Mouse (Mus musculus) monocyte, adult 5-6 weeks (primary cell): ENCODE data around the gene Rorc. TPM values are rescaled to one million over a fixed set of nuclear protein-coding genes. Genes with fewer than 3 reads are reported as not detected.

Source experiments
- ATAC-seq: fragments of 153-309, 156-312 bp; replicated peaks from 2 replicates; pipeline ENCODE4 v1.8.0; 2017; ENCODE audit warnings: mild to moderate bottlenecking; ENCODE audit not compliant: low TSS enrichment, insufficient number of reproducible peaks, severe bottlenecking, poor library complexity, low FRiP score
- total RNA-seq: library from RNA; stranded (forward); fragments of 200-1000, 200-491, 200-594 nt; gene quantifications from 3 replicates; pipeline ENCODE4 v1.2.3, GENCODE M21; 2017

Rorc gene
- total RNA-seq, 1 experiment from 2014 or later = 0.38 TPM

GRCm38 (mm10) chr3:94374636-94375035 lies 2.0 kb downstream of the Rorc start:
- no peak for ATAC-seq

- ATAC-seq = no peak
Observed at GRCm38 (mm10) chr3:94375146-94375545, 2.6 kb downstream of the Rorc start.

DNA sequence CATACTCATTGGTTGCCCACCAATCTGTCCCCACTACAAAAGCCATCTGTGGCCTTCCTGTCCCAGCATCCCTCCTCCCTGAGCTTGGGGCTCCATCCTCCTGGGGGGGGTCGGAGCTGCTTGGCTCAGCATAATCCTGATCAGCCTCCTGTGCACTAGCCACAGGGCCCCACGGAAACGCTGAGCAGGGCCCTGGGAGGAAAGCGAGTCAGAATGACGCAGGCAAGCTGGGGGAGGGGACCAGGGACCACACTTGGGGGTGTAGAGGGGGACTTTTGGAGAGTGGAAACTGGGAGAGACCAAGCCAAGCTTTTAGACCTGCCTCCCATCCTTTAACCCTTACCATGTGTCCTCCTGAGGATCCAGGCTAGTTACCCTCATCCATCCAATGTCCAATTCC lies 3.3 kb downstream of the Rorc start:
- ATAC-seq = no peak

DNA sequence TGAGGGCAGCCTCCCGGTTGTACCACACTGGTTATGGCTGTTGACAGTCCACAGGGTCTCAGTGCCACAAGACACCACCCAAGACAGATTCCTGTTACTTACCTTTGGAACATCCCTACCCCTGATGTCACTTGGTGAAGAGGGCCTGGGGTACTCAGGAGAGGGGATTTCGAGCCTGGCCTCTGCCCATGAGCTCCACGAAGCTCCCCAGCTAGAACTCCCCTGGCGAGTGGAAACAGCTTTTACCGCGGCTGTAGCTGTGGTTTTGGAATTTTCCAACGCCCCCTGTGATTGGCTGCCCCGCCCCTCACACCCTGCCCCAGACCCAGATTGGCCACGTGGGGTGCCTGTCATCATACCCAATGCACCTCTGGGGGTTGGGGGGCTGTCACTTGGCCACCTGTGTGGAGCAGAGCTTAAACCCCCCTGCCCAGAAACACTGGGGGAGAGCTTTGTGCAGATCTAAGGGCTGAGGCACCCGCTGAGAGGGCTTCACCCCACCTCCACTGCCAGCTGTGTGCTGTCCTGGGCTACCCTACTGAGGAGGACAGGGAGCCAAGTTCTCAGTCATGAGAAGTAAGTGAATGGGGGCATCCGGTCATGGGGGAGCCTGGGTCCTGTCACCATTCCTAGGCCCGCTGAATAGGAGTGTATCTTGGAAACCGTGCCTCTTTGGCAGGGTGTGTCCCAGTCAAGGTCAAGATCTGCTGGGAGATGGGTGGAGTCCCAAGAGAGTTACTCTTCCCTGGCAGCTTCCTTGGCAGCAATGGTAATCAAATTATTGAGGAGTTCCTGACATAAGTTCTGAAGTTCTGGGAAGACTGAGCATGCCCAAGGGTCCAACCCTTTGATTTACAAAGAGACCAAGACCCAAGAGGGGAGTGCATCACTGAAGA lies 4.7 kb downstream of the Rorc start:
- no peak for ATAC-seq

DNA sequence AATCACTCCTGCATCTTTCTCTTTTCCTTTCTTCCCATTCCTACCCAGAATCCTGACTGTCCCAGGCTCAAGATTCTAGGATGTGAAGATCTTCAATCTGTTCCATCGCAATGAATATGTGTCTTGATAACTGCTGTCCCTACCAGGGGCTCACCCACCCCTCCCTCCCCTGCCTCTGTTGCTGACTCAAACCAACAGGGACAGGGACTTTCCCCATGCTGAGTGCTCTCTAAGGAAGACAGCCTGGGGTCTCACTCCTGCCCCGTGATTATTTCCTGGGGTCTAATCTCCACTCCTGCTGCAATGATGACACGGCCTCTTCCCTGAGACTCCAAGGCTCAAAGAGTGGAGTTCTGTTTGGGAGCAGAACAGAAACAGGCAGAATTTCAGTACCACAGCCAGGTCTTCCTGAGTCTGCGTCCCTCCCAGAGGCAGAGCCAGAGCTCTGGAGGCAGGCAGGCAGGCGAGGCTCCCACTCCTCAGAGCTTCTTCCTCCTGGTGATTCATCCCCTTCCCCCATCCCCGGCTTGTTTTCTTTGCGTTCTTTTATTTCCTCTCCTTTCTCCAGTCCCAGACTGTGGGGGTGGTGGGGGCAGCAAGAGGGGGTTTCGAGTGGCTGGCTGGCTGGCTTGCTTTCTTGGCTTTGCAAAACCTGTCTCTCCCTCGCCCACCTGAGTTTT lies 7.4 kb downstream of the Rorc start:
- no peak for ATAC-seq

DNA sequence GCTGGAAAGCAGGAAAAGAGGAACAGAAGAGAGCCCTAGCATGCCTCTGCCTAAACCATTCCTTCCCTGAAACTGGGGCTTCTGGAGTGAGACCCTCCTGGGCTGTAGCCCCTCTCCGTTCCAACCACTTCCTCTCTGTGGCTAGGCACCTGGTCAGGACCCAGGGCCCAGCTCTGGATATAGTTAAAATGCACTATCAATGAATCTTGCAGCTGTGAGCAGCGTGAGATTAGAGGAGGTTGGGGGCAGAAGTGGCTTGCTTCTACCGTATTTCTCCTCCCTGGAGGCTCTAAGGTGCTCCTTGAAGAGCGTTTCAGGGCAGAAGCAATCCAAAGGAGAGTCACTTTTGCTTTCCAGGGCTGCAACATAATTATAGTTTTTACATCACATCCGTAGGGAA lies 9.7 kb downstream of the Rorc start:
- no peak for ATAC-seq

- no peak for ATAC-seq
Observed at GRCm38 (mm10) chr3:94383476-94383875, 10.9 kb downstream of the Rorc start.

DNA sequence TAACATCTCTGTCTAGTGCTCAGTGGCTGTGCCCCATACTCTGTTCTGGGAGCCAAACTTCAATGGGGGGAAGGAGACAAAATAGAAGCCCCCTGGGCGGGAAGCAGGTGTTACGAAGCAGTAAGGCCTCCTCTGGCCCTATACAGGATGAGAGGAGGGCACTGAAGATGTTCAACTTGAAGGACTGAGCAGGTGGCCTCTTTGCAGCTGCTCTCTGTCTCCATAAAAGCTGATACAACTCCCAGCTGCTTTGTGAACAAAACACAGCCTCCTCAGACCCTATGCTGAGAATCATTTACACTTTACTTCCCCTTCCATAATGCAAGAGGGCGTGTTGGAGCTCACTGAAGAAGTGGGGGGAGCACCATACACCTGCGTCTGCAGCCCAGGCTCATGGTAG lies 14.1 kb downstream of the Rorc start:
- ATAC-seq = no peak

GRCm38 (mm10) chr3:94387391-94387790 lies 14.8 kb downstream of the Rorc start:
- no peak for ATAC-seq

DNA sequence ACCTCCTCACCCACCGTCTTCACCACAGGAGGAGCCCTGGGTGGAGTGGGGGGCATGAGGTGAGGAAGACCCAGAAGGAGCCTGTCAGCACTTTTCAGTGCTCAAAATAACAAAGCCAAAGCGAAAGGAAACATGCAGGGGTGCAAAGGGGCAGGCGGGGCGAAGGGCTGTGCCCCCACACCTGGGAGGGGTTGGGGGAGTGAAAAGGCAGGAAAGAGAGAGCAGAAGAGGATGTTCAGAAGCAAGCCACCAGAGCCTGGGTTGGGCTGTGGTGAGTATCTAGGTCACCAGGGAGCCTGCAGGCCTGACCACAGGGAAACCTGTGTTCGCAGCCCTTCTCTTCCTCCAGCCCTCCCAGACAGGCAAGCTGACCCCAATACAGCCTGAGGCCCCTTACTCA lies 15.5 kb downstream of the Rorc start:
- ATAC-seq = no peak

- ATAC-seq = no peak
Observed at GRCm38 (mm10) chr3:94389420-94389819, 16.8 kb downstream of the Rorc start.

DNA sequence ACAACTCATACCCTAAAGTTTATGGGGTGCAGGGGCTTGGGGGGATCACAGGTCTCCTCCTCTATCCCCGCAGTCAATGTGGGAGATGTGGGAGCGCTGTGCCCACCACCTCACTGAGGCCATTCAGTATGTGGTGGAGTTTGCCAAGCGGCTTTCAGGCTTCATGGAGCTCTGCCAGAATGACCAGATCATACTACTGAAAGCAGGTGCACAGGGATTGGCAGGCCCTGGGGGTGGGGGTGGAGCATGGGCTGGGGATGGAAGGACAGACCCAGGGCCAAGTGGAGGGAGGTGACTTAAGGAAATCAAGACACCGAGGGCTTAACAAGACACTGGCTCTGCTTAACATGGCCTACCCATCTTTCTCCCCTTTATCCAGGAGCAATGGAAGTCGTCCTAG lies 18.4 kb downstream of the Rorc start:
- no peak for ATAC-seq

- no peak for ATAC-seq
Observed at GRCm38 (mm10) chr3:94392128-94392527, 19.5 kb downstream of the Rorc start.

DNA sequence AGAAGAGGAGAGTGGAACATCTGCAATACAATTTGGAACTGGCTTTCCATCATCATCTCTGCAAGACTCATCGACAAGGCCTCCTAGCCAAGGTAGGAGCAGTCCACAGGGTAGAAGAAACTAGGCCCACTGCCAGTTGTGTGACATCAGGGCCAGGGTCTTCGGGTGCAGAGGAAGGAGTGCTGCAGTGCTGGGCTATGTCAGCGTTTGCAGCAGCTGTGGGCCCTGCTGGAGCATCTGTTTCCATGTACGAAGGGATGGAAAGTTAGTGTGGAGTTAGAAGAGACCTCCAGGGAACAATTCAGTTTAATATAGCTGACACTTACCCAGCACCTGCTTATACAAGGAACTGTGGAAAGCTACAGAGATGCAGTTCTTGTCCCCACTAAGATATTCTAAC lies 20.5 kb downstream of the Rorc start:
- ATAC-seq = no peak

DNA sequence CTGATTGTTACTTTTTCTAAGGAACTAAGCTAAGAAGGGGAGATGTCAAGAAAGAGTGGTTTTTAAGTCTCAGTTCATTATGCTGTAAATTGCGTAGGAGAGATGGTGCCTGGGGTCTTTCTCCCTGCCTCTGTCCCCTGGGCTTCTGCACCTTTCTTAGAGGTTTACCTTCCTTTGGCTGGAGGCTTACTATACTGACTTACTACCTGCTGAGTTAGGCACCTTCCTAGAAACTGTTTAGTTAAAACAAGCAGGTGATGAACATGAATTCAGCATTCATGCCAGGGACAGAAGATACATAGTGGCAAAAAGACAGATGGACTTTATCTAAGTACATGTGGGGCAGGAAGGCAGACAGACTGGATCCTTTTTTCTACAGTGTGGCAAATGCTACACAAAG lies 23.7 kb downstream of the Rorc start:
- ATAC-seq = no peak

DNA sequence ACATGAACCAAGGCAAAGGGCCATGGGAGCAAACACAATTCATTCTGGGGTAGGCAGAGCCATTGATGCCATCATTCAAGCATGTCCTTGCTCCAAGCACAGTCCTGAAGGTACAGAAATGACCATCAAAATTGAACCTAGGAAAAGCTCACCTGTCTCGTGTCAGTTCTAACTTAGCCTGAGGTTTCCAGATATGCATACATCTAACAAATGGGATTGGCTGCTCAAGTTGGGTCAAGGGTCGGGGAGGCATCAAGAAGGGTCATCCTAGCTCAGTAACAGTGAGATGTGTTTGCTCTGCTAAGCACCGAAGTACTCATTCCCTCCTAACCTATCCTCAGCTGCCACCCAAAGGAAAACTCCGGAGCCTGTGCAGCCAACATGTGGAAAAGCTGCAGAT lies 24.3 kb downstream of the Rorc start:
- no peak for ATAC-seq

- ATAC-seq = no peak
Observed at GRCm38 (mm10) chr3:94398217-94398616, 25.6 kb downstream of the Rorc start, which contains the start of gene Lingo4. Gene Lingo4 (plus strand): TSS chr3:94398517.

GRCm38 (mm10) chr3:94398943-94399481 lies 26.4 kb downstream of the Rorc start:
- no peak for ATAC-seq

DNA sequence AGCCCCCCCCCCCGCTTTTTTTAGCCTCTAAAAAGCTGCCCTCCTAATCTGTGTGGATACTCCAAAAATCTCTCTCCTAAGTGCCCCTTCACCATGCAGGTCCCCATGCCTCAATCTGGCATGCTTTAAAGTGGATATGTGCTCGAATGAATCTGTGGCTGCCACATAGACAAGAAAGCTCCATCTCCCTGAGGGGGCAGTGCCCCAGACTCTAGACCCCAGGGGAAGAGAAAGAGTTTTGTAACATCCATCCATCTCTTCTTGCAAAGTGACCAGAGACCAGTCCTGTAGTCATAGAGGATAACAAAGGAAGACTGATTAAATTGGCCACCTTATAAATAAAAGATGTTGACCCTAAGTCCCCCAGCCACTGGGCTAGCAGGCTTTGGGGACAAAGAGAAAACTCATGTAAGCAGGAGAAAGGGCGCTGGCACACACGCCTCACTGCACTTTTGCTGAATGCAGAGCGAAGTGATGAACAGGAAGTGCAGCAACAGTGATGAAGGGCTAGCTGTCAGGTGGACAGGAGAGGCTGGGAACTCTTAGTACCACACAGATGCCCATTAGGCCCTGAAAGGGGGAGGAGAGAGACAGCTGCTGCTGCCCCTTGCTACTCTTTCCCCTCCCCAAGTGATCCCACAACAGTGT lies 27.2 kb downstream of the Rorc start:
- ATAC-seq = no peak
